18 mouse cellular contexts compared by ENCODE assay signal in the genomic region with DNA sequence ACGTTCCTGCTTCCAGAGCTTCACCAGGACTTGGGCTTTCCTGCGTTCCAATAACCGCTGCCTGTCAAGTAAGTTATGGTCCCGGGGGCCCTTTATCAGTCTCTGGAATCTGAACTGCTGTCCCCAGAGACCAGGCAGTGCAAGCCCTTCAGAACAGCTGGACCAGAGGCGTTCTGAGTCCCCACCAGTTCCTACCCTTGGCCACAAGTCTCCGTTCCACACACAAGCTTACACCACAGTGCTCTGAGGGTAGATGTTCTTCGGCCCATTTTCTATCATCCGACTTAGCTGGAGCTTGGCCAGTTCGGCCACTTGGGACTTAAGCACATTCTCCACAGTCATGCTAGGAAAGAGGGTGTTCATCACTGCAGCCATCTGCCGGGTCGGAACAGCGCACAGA. TPM values are rescaled to one million over a fixed set of nuclear protein-coding genes. Genes with fewer than 3 reads are reported as not detected.
"Had no signal": no experiment of that assay in that cellular context is flagged by ENCODE, and none has a peak within 500 bp of the region (broad histone marks: within the 10 kb centered on the region; RNA-seq: fewer than 3 reads in every experiment).

No protein-coding gene starts in this region.

- H3K36me3 ChIP-seq: stomach, embryonic 15.5 days had no signal

- H3K4me2 ChIP-seq: limb, embryonic 15.5 days; liver, embryonic 12.5 days; lung, embryonic 14.5 days; neural tube, embryonic 15.5 days; stomach, embryonic 15.5 days had no signal

- H3K9ac ChIP-seq: limb, embryonic 15.5 days; liver, embryonic 12.5 days; lung, embryonic 14.5 days; neural tube, embryonic 15.5 days; stomach, embryonic 15.5 days had no signal

- DNase-seq: layer of hippocampus, adult 9-11 months; layer of hippocampus, postnatal 36 days; lung, embryonic 14.5 days; lung, postnatal 10 days; lung, postnatal 4 days; midbrain, embryonic 14.5 days; right cerebral cortex, postnatal 4 days; thymus, postnatal 36 days had no signal

- H3K27me3 ChIP-seq: limb, embryonic 15.5 days; liver, embryonic 12.5 days; neural tube, embryonic 15.5 days; stomach, embryonic 15.5 days had no signal

- H3K27ac ChIP-seq: kidney, postnatal 0 days; limb, embryonic 15.5 days; liver, embryonic 12.5 days; midbrain, embryonic 10.5 days; neural tube, embryonic 15.5 days; stomach, embryonic 15.5 days had no signal

- H3K4me3 ChIP-seq: limb, embryonic 15.5 days; liver, embryonic 12.5 days; midbrain, embryonic 10.5 days; myocyte; neural tube, embryonic 15.5 days; stomach, embryonic 15.5 days had no signal

- ATAC-seq: liver, embryonic 12.5 days had no signal

- H3K9me3 ChIP-seq: limb, embryonic 15.5 days; liver, embryonic 12.5 days; midbrain, embryonic 10.5 days; neural tube, embryonic 15.5 days; stomach, embryonic 15.5 days had no signal

RNA-seq across cellular contexts. Expression of a gene that starts 17.0 kb away (rescaled TPM):
- polyA plus RNA-seq: neural tube, embryonic 11.5 days; spleen, adult 2 months had no signal

RNA-seq across cellular contexts. Expression of a gene that starts 26.4 kb away (rescaled TPM):
- polyA plus RNA-seq: kidney, postnatal 0 days; limb, embryonic 15.5 days; liver, embryonic 12.5 days; liver, embryonic 16.5 days; lung, embryonic 14.5 days; myocyte had no signal
